Mouse (Mus musculus) lung, adult 2 months (tissue): ENCODE results near the gene Atp11a. TPM values are rescaled to one million over a fixed set of nuclear protein-coding genes. Genes with fewer than 3 reads are reported as not detected.

ENCODE experiments used
- DNase-seq: peaks from one replicate; pipeline ENCODE4 v3.0.0; 2022
- H3K4me1 ChIP-seq: fragments of 200-500 bp; 2 replicates; pipeline ENCODE4 v1.6.1; 2011; ENCODE audit warnings: low read length; ENCODE audit not compliant: control insufficient read depth, insufficient read depth
- H3K4me3 ChIP-seq: fragments of 200-500 bp; replicated peaks from 2 replicates; pipeline ENCODE3; 2011; ENCODE audit warnings: low read depth, mild to moderate bottlenecking, control low read depth, low read length; ENCODE audit errors: extremely low read depth
- CTCF ChIP-seq: fragments of 200-500 bp; IDR thresholded peaks from 2 replicates; pipeline ENCODE4 v1.5.1; 2011; ENCODE audit warnings: mild to moderate bottlenecking, low read length, control low read depth; ENCODE audit not compliant: insufficient read depth
- POLR2A ChIP-seq: fragments of 200-500 bp; IDR thresholded peaks from 2 replicates; pipeline ENCODE4 v1.6.1; 2011; ENCODE audit warnings: low read depth, mild to moderate bottlenecking, control low read depth, low read length, borderline replicate concordance; ENCODE audit errors: extremely low read depth
- WGBS: fragments of 180-500 bp; shearing (Covaris S2); methylation state at CpG from one replicate; pipeline ENCODE4 v1.1.7; 2018; 5-methylcytosine and 5-hydroxymethylcytosine counted together
- polyA plus RNA-seq: library from polyadenylated mRNA; depleted of rRNA; stranded (reverse); fragments of >200 nt; gene quantifications from 2 replicates; pipeline ENCODE4 v1.2.3, GENCODE M21; 2012

Gene Atp11a
- polyA plus RNA-seq, 1 experiment = 307 TPM

- H3K4me3 ChIP-seq = no peak overlapping the region
- WGBS = 54% methylated on average over 8 of the region's 8 CpGs
- TF ChIP-seq CTCF (no peak), POLR2A (no peak)
- peak; percentile 66 for DNase-seq
- peaks cover 3% of the 10 kb centered on the region; the same call in 1 of the 2 replicates for H3K4me1 ChIP-seq
These were observed 68.9 kb downstream of the Atp11a start for GRCm38 (mm10) chr8:12825686-12826237.

GRCm38 (mm10) chr8:12827124-12827523, 70.3 kb downstream of the Atp11a start:
- TF ChIP-seq CTCF = no peak
- TF ChIP-seq POLR2A = no peak
- 82% methylated on average over 9 of the region's 9 CpGs for WGBS
- Histone ChIP-seq H3K4me3 (no peak overlapping the region), H3K4me1 (peaks cover 3% of the 10 kb centered on the region; the same call in 1 of the 2 replicates)
- no peak for DNase-seq

- peaks cover 3% of the 10 kb centered on the region; the same call in 1 of the 2 replicates for H3K4me1 ChIP-seq
- TF ChIP-seq CTCF = no peak
- TF ChIP-seq POLR2A = no peak
- no peak overlapping the region for H3K4me3 ChIP-seq
- WGBS = 61% methylated on average over 6 of the region's 6 CpGs
- DNase-seq = no peak
These were observed 71.5 kb downstream of the Atp11a start for GRCm38 (mm10) chr8:12828298-12828697.

GRCm38 (mm10) chr8:12829381-12829780, 72.6 kb downstream of the Atp11a start:
- TF ChIP-seq CTCF (no peak), POLR2A (no peak)
- 65% methylated on average over 1 of the region's 1 CpGs for WGBS
- H3K4me1 ChIP-seq = peaks cover 3% of the 10 kb centered on the region; the same call in 1 of the 2 replicates
- DNase-seq = no peak
- no peak overlapping the region for H3K4me3 ChIP-seq

- WGBS = 88% methylated on average over 7 of the region's 7 CpGs
- DNase-seq = no peak
- TF ChIP-seq POLR2A (no peak), CTCF (no peak)
These were observed 75.1 kb downstream of the Atp11a start for GRCm38 (mm10) chr8:12831659-12832589.

GRCm38 (mm10) chr8:12833616-12834015, 76.8 kb downstream of the Atp11a start:
- no peak for DNase-seq
- no peaks in the 10 kb centered on the region for H3K4me1 ChIP-seq
- H3K4me3 ChIP-seq = no peak overlapping the region
- 64% methylated on average over 5 of the region's 5 CpGs for WGBS
- TF ChIP-seq CTCF (no peak), POLR2A (no peak)

More at GRCm38 (mm10) chr8:12831659-12832589, 75.1 kb downstream of the Atp11a start:
- H3K4me3 ChIP-seq = no peak overlapping the region
- H3K4me1 ChIP-seq = no peaks in the 10 kb centered on the region

GRCm38 (mm10) chr8:12840834-12841233, 84.0 kb downstream of the Atp11a start:
- 75% methylated on average over 7 of the region's 7 CpGs for WGBS
- H3K4me1 ChIP-seq = no peaks in the 10 kb centered on the region
- TF ChIP-seq CTCF (no peak), POLR2A (no peak)
- DNase-seq = no peak
- no peak overlapping the region for H3K4me3 ChIP-seq

GRCm38 (mm10) chr8:12842342-12842995, 85.7 kb downstream of the Atp11a start:
- no peak for TF ChIP-seq CTCF
- no peak for TF ChIP-seq POLR2A
- Histone ChIP-seq H3K4me3 (no peak overlapping the region), H3K4me1 (no peaks in the 10 kb centered on the region)
- WGBS = 83% methylated on average over 11 of the region's 11 CpGs
- no peak for DNase-seq

- H3K4me3 ChIP-seq = no peak overlapping the region
- TF ChIP-seq POLR2A (no peak), CTCF (no peak)
- DNase-seq = no peak
- 92% methylated on average over 16 of the region's 16 CpGs for WGBS
- no peaks in the 10 kb centered on the region for H3K4me1 ChIP-seq
These were observed 87.6 kb downstream of the Atp11a start for GRCm38 (mm10) chr8:12844347-12844950.
